Mouse (Mus musculus): Measurements from ENCODE around the gene Otx2.
"Not testable (repeated sequence)": the region's sequence is repeated elsewhere in the genome, so short reads cannot be mapped to it uniquely, and the experiment has no call there.

The Otx2 gene

GRCm38 (mm10) chr14:48655073-48655791 is 18.4 kb downstream of the Otx2 start:
- no peak for DNase-seq (ENCODE audit: low spot score in 2 of 2)

DNA sequence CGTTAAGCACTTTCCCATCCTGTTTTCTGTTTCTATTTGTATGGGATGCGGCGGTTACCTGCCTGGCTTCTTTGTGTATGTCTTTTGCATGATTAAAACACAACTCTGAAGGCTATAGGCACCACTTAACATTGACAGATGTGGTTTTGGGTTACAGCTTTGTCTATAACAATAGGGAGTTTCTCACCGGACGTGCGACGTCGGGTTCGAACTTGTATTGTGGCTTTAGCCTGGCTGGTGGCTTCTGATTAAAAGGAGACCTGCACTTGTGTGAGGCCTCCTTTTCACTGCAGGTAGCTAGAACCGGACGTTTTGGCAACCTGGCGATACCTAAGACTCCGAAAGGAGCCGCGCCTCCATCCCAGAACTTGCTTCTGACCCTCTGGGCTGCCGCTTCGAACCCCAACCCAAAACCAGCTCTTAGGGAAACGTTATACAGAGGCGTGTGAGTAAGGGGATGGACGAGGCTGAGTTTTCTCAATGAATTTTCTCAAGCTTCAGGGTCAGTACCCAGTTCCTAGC is 19.0 kb downstream of the Otx2 start:
- no peak for DNase-seq (ENCODE audit: low spot score in 2 of 2)

- DNase-seq (ENCODE audit: low spot score in 2 of 2) = no peak
Measured at GRCm38 (mm10) chr14:48653676-48654510, 19.7 kb downstream of the Otx2 start.

- no peak for DNase-seq (ENCODE audit: low spot score in 2 of 2)
Measured at GRCm38 (mm10) chr14:48653081-48653480, 20.5 kb downstream of the Otx2 start.

DNA sequence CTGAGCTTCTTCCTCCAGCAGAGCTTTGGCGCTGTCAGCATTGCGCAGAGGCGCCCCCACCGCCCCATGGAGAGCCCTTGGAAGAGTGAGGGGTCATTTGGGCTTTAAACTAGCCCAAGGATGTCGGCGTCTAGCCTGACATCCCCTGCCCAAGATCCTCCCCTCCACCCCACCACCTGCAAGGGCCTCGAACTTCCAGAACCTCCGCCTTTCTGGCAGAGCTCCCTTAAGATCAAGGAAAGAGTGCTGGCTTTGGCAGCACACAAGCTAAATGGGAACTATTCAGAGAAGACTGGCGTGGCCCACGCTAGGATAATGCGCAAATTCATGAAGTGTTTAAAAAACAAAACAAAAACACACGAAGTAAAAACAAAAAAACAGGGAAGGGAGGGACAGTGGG is 21.4 kb downstream of the Otx2 start:
- DNase-seq (ENCODE audit: low spot score in 2 of 2) = no peak

- DNase-seq (ENCODE audit: low spot score in 2 of 2) = no peak
Measured at GRCm38 (mm10) chr14:48651471-48652211, 22.0 kb downstream of the Otx2 start.

- DNase-seq (ENCODE audit: low spot score in 2 of 2) = no peak
Measured at GRCm38 (mm10) chr14:48641462-48642395, 31.9 kb downstream of the Otx2 start.

DNA sequence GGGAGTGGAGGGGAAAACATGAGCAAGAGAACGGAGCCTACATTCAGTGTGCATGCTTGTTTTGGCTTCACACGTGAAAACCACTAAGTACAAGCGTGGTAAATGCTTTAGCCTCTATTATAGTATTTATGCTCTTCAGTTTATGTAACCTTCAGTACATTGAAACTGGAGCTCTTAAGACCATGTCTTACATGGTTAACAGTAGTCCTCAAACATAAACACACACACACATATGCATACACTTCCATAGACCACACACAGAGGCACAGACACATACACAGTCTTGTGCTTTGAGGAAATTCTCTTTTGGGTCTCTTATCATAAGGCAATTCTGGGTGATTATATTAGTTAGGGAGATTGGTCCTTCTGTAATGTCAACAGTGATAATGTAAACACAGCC is 40.5 kb downstream of the Otx2 start:
- no peak for DNase-seq (ENCODE audit: low spot score in 2 of 2)

GRCm38 (mm10) chr14:48632335-48632734 is 41.3 kb downstream of the Otx2 start:
- DNase-seq (ENCODE audit: low spot score in 2 of 2) = no peak

DNA sequence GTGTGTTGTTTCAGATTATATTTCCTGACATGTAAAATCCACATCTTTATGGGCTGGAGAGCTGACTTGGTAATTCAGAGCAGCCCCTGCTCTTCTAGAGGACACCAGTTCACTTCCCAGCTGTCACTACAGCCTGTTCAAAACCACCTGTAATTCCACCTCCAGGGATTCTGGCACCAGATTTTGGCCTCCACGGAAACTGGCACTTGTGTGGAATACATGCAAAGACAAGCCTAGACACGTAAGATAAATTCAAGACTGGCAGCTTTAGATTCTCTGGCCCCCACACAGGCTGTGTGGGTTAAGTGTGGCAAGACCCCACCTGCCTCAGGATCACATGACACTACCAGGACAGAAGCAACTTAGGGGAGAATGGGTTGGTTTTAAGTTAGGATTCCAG is 42.1 kb downstream of the Otx2 start:
- no peak for DNase-seq (ENCODE audit: low spot score in 2 of 2)

DNA sequence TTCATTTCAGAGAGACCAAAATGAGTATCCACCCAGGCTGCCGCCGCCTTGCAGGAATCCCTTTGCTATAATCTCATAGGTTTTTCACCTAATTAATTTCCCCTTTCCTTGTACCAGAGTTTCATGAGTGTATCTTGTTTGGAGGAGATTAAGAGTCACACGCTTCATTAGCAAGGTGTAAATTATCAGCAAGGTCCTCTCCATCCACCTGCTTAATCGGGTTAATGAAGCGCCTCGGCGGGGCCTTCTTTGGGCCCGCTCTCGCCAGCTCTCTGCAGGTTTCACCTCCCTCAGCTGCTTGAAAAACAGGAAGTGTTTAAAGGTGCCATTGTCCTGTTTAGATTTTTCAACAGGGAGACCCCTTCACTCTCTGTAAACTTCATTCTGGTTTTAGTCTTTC is 44.2 kb downstream of the Otx2 start:
- no peak for DNase-seq (ENCODE audit: low spot score in 2 of 2)

DNA sequence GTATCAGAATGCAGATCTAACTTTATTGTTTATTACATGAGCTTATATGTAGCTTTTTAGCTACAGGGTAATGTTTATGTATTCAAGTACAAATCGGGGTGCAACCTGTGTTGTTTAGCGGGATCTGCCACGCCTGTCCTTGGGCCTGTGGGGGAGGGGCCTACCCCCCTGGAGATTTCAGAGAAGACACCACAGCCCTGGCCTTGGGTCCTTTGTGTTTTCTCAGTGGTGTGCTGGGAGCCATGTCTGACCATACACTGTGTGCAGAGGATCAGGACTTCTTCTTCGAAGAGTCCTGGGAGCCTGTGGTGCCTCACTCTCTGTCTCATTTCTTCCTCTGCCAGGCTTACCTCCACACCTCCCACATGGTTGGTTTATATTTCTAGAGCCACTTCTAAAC is 47.3 kb downstream of the Otx2 start:
- no peak for DNase-seq (ENCODE audit: low spot score in 2 of 2)

DNA sequence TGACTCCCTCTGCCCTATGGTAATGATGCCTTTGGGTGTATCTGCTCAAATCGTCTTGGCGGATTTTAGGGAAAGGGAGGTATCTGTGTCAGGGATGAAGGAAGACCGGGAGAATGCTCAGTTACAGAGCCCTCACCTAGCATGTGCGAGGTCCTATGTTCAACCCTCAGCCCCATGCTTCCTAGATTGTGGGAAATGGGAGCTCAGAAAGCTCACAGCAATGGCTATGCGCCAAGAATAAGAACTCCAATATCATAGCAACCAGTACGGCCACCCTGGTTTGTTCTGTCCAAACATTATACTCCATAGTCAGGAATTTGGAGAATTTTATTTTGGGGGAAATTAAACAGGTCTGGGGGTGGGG is 48.3 kb downstream of the Otx2 start:
- no peak for DNase-seq (ENCODE audit: low spot score in 2 of 2)

DNA sequence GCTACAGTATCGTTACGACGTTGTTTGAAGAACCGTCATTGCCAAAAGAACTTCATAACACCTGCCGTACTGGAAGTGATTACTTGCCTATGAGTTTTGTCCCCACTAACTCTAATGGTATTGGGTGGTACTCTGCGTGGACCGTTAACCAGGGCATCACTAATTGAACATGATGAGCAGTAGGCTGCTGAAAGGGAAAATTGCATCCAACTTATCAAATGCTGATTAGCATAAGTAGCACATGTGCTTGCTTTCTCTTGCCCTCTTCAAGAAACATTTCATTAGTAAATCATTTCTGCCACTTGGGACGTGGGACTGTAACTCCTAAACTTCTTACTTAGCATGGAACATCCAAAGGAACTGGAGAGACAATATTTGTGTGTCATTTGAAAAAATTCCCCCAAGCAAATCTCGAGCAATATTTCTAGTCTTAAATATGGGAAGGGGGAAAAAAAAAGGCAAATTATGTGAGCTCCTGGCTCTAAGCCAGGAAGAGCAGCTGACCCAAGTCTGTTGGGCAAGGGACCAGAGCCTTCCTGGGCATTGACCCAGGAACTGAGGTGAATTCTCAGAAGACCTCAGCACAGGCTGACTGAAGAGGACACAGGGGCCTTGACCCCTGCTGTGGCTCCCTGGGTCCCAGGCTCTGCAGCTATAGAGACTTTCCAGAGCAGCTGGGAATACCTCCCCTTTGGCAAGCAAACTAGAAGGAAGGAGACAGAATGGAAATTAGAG is 48.9 kb downstream of the Otx2 start:
- no peak for DNase-seq (ENCODE audit: low spot score in 2 of 2)

DNA sequence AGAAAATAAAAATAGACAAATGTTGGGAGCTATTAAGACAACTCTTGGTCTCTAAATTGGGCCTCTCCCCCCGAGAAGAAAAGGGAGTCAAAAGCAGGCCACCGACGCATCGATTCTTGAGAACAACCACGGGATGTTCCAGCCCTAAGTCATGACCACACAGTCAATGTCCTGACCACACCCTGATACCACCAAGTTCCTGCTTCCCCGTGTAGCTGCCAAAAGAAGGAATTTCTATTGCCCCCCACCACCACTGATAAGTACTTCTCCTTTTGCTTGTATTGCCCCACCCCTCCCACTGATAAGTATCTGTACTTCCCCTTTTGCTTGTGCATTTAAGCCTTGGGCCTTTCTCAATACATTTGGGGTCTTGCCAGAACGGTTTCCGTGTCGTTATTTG is 50.9 kb downstream of the Otx2 start:
- DNase-seq (ENCODE audit: low spot score in 2 of 2) = not testable (repeated sequence)

DNA sequence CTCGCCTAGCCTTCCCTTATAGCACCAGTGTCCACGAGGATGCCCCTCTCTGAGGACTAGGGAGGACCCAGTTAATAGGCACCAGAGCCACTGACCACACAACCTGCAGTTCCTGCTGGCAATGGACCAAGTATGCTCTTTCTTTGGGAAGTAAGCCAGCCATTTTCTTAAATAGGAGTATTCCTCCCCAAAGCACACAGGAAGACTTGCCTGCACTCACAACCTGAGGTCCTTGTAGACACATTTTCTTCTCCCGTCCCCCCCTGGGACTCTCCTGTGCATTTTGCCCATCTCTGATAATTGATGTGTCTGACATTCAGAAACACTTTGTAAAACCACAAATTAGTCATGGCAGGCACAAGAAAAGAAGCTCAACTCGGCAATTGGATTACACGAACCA is 57.3 kb downstream of the Otx2 start:
- no peak for DNase-seq (ENCODE audit: low spot score in 2 of 2)

- DNase-seq (ENCODE audit: low spot score in 2 of 2) = no peak
Measured at GRCm38 (mm10) chr14:48608641-48609310, 64.8 kb downstream of the Otx2 start.

All from spleen, postnatal 36 days (tissue).